Mouse (Mus musculus): Measurements from ENCODE around the gene Kcnmb3.
A peak's percentile ranks its signal among the peaks of the same experiment; 100 is the strongest.

Gene Kcnmb3

GRCm38 (mm10) chr3:32495088-32495770 is 3.2 kb upstream of the Kcnmb3 start:
- no peak for DNase-seq (ENCODE audit: low spot score)

GRCm38 (mm10) chr3:32494387-32495087 is 2.5 kb upstream of the Kcnmb3 start:
- no peak for DNase-seq (ENCODE audit: low spot score)

- DNase-seq (ENCODE audit: low spot score) = no peak
Measured at GRCm38 (mm10) chr3:32490928-32491315, 1.1 kb downstream of the Kcnmb3 start.

- DNase-seq (ENCODE audit: low spot score) = no peak
Measured at GRCm38 (mm10) chr3:32490076-32490927, 1.7 kb downstream of the Kcnmb3 start.

GRCm38 (mm10) chr3:32488172-32488571 is 3.9 kb downstream of the Kcnmb3 start:
- no peak for DNase-seq (ENCODE audit: low spot score)

GRCm38 (mm10) chr3:32486543-32486942 is 5.5 kb downstream of the Kcnmb3 start:
- no peak for DNase-seq (ENCODE audit: low spot score)

GRCm38 (mm10) chr3:32483035-32483434 is 9.0 kb downstream of the Kcnmb3 start:
- DNase-seq (ENCODE audit: low spot score) = no peak

- DNase-seq (ENCODE audit: low spot score) = no peak
Measured at GRCm38 (mm10) chr3:32479961-32480360, 12.1 kb downstream of the Kcnmb3 start.

- DNase-seq (ENCODE audit: low spot score) = no peak
Measured at GRCm38 (mm10) chr3:32473184-32473583, 18.8 kb downstream of the Kcnmb3 start.

GRCm38 (mm10) chr3:32472191-32472900 is 19.7 kb downstream of the Kcnmb3 start:
- no peak for DNase-seq (ENCODE audit: low spot score)

- no peak for DNase-seq (ENCODE audit: low spot score)
Measured at GRCm38 (mm10) chr3:32471098-32471497, 20.9 kb downstream of the Kcnmb3 start.

GRCm38 (mm10) chr3:32470449-32470848 is 21.6 kb downstream of the Kcnmb3 start:
- no peak for DNase-seq (ENCODE audit: low spot score)

- DNase-seq (ENCODE audit: low spot score) = no peak
Measured at GRCm38 (mm10) chr3:32468411-32468810, 23.6 kb downstream of the Kcnmb3 start.

- no peak for DNase-seq (ENCODE audit: low spot score)
Measured at GRCm38 (mm10) chr3:32467321-32467720, 24.7 kb downstream of the Kcnmb3 start.

GRCm38 (mm10) chr3:32459777-32460176 is 32.3 kb downstream of the Kcnmb3 start:
- peak; percentile 24 for DNase-seq (ENCODE audit: low spot score)

GRCm38 (mm10) chr3:32454329-32455021 is 37.6 kb downstream of the Kcnmb3 start:
- no peak for DNase-seq (ENCODE audit: low spot score)

GRCm38 (mm10) chr3:32441710-32442109 is 50.3 kb downstream of the Kcnmb3 start:
- DNase-seq (ENCODE audit: low spot score) = no peak

- no peak for DNase-seq (ENCODE audit: low spot score)
Measured at GRCm38 (mm10) chr3:32438716-32439115, 53.3 kb downstream of the Kcnmb3 start.

- DNase-seq (ENCODE audit: low spot score) = no peak
Measured at GRCm38 (mm10) chr3:32437820-32438219, 54.2 kb downstream of the Kcnmb3 start.

GRCm38 (mm10) chr3:32437297-32437696 is 54.7 kb downstream of the Kcnmb3 start:
- no peak for DNase-seq (ENCODE audit: low spot score)

GRCm38 (mm10) chr3:32436101-32436500 is 55.9 kb downstream of the Kcnmb3 start:
- no peak for DNase-seq (ENCODE audit: low spot score)

Data from urinary bladder, postnatal 14 days (tissue).